Mouse (Mus musculus) right cerebral cortex, postnatal 36 days (tissue): ENCODE data around the gene Ccn1.

Source experiments
- DNase-seq, 2 experiments: peaks; one replicate each; pipeline ENCODE4 v3.0.0; 2022; ENCODE audit warnings: low spot score in 2 of 2, mixed read lengths in 1 of 2

Gene Ccn1

GRCm38 (mm10) chr3:145650298-145651011, 674 bp upstream of the Ccn1 start:
- no peak for DNase-seq

- no peak for DNase-seq
These were observed 560 bp downstream of the Ccn1 start for GRCm38 (mm10) chr3:145648991-145649851.

- no peak for DNase-seq
These were observed 1.5 kb downstream of the Ccn1 start for GRCm38 (mm10) chr3:145648097-145648931.

- DNase-seq, result no peak
These were observed 2.4 kb downstream of the Ccn1 start for GRCm38 (mm10) chr3:145647416-145647815.

GRCm38 (mm10) chr3:145646666-145647065, 3.1 kb downstream of the Ccn1 start:
- no peak for DNase-seq

- no peak for DNase-seq
These were observed 3.8 kb downstream of the Ccn1 start for GRCm38 (mm10) chr3:145646009-145646408.

- DNase-seq, result no peak
These were observed 4.3 kb downstream of the Ccn1 start for GRCm38 (mm10) chr3:145645463-145645862.

- DNase-seq, result no peak
These were observed 6.9 kb downstream of the Ccn1 start for GRCm38 (mm10) chr3:145642861-145643260.

GRCm38 (mm10) chr3:145641878-145642277, 7.9 kb downstream of the Ccn1 start:
- DNase-seq, result no peak

- no peak for DNase-seq
These were observed 8.6 kb downstream of the Ccn1 start for GRCm38 (mm10) chr3:145641036-145641685.

GRCm38 (mm10) chr3:145640583-145640982, 9.2 kb downstream of the Ccn1 start:
- no peak for DNase-seq

GRCm38 (mm10) chr3:145640170-145640569, 9.6 kb downstream of the Ccn1 start:
- no peak for DNase-seq

- DNase-seq, result no peak
These were observed 15.6 kb downstream of the Ccn1 start for GRCm38 (mm10) chr3:145634002-145634710.

- DNase-seq, result no peak
These were observed 16.9 kb downstream of the Ccn1 start for GRCm38 (mm10) chr3:145632888-145633287.

- DNase-seq, result no peak
These were observed 21.1 kb downstream of the Ccn1 start for GRCm38 (mm10) chr3:145628643-145629042.

- DNase-seq, result no peak
These were observed 22.0 kb downstream of the Ccn1 start for GRCm38 (mm10) chr3:145627830-145628229.

- no peak for DNase-seq
These were observed 23.7 kb downstream of the Ccn1 start for GRCm38 (mm10) chr3:145626063-145626462.

GRCm38 (mm10) chr3:145625546-145625945, 24.2 kb downstream of the Ccn1 start:
- no peak for DNase-seq

- DNase-seq, result no peak
These were observed 25.0 kb downstream of the Ccn1 start for GRCm38 (mm10) chr3:145624786-145625185.

GRCm38 (mm10) chr3:145623047-145623446, 26.7 kb downstream of the Ccn1 start:
- DNase-seq, result no peak

- DNase-seq, result no peak
These were observed 28.6 kb downstream of the Ccn1 start for GRCm38 (mm10) chr3:145621209-145621608.
